In the genomic region with DNA sequence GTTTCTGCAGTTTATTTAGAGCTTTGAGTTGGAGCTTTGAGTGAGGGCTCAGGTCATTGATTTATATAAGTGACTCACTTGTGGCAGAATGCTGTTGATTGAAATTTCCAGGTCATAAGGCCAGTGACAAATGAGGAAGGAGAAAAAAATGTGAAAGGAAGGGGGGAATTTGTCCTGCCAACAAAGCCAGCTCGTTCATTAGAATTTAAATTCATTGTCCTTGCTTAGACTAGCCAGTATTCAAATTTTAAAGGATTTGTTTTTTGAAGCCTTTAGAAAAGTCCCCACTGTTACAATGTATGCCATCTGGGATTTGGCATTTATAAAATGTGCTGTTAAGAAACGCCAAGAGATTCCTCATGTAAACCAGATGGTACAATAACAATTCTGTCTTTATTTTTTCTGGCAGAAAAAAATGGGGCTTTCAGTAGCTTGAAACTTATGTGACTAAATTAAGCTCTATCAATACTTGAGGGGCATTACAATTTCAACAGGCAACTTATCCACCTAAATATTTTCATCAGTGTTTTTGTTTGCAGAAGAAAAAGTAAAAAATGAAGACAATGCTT, we compare ENCODE assay signal across 16 mouse cellular contexts. TPM values are rescaled to one million over a fixed set of nuclear protein-coding genes. Genes with fewer than 3 reads are reported as not detected.
DNase-seq lines count a peak whose midpoint lies in the region; ATAC-seq lines count a peak whose summit lies in the region.
"Had no signal": no experiment of that assay in that cellular context is flagged by ENCODE, and none has a peak within 500 bp of the region (broad histone marks: within the 10 kb centered on the region; RNA-seq: fewer than 3 reads in every experiment).

No protein-coding gene starts in this region.

- H3K36me3 ChIP-seq in hindbrain, embryonic 11.5 days (ENCODE audit: control insufficient read depth, insufficient read depth, low read length), result no peaks in the 10 kb centered on the region
- no peaks in the 10 kb centered on the region for H3K36me3 ChIP-seq in hindbrain, embryonic 16.5 days (ENCODE audit: control insufficient read depth, insufficient read depth, low read length)
- no peaks in the 10 kb centered on the region for H3K36me3 ChIP-seq in neural tube, embryonic 11.5 days (ENCODE audit: control insufficient read depth, insufficient read depth, low read length)
- H3K36me3 ChIP-seq in neural tube, embryonic 15.5 days, result no peaks in the 10 kb centered on the region
- H3K36me3 ChIP-seq in embryonic facial prominence, embryonic 10.5 days (replicated peaks), result no peaks in the 10 kb centered on the region
- H3K36me3 ChIP-seq: liver, embryonic 13.5 days had no signal

- peak; percentile 38; the same call in 1 of the 2 replicates for ATAC-seq in hindbrain, embryonic 11.5 days (ENCODE audit: low FRiP score)
- no peak for ATAC-seq in hindbrain, embryonic 16.5 days
- 0 out of 2 replicates have a peak, but pooled peaks have one; percentile 25 for ATAC-seq in neural tube, embryonic 11.5 days (ENCODE audit: insufficient read depth, low FRiP score, low TSS enrichment)
- ATAC-seq in neural tube, embryonic 15.5 days (ENCODE audit: low FRiP score), result no peak
- ATAC-seq: CD4-positive, CD25-positive, alpha-beta regulatory T cell, adult 4 months; inflammation-experienced regulatory T-cells, adult 6 months; Patski had no signal

- H3K4me2 ChIP-seq in hindbrain, embryonic 11.5 days (replicated peaks; ENCODE audit: low read depth, low read length), result no peak overlapping the region
- H3K4me2 ChIP-seq in hindbrain, embryonic 16.5 days (ENCODE audit: low read length), result no peak overlapping the region
- H3K4me2 ChIP-seq in neural tube, embryonic 11.5 days (ENCODE audit: low read depth), result no peak overlapping the region
- no peak overlapping the region for H3K4me2 ChIP-seq in neural tube, embryonic 15.5 days
- H3K4me2 ChIP-seq: liver, embryonic 13.5 days had no signal

- H3K9me3 ChIP-seq in hindbrain, embryonic 11.5 days (ENCODE audit: control insufficient read depth, low read length), result no peaks in the 10 kb centered on the region
- no peaks in the 10 kb centered on the region for H3K9me3 ChIP-seq in hindbrain, embryonic 16.5 days (ENCODE audit: control insufficient read depth, low read length)
- no peaks in the 10 kb centered on the region for H3K9me3 ChIP-seq in neural tube, embryonic 11.5 days (ENCODE audit: control insufficient read depth, low read length)
- no peaks in the 10 kb centered on the region for H3K9me3 ChIP-seq in neural tube, embryonic 15.5 days (replicated peaks)
- H3K9me3 ChIP-seq in embryonic facial prominence, embryonic 10.5 days, result no peaks in the 10 kb centered on the region
- H3K9me3 ChIP-seq: liver, embryonic 13.5 days had no signal

- no peak overlapping the region for H3K4me3 ChIP-seq in hindbrain, embryonic 11.5 days (ENCODE audit: low read depth, low read length)
- H3K4me3 ChIP-seq in hindbrain, embryonic 16.5 days (ENCODE audit: low read length), result no peak overlapping the region
- no peak overlapping the region for H3K4me3 ChIP-seq in neural tube, embryonic 11.5 days (ENCODE audit: low read depth, low read length)
- no peak overlapping the region for H3K4me3 ChIP-seq in neural tube, embryonic 15.5 days (replicated peaks)
- H3K4me3 ChIP-seq in embryonic facial prominence, embryonic 10.5 days, result no peak overlapping the region
- H3K4me3 ChIP-seq: liver, embryonic 13.5 days had no signal

- 26% methylated on average over 2 of the region's 2 CpGs for WGBS in hindbrain, embryonic 11.5 days
- WGBS in hindbrain, embryonic 16.5 days, result 14% methylated on average over 2 of the region's 2 CpGs
- WGBS in neural tube, embryonic 11.5 days, result 22% methylated on average over 2 of the region's 2 CpGs
- WGBS in neural tube, embryonic 15.5 days, result 8% methylated on average over 2 of the region's 2 CpGs
- WGBS in embryonic facial prominence, embryonic 10.5 days, result 21% methylated on average over 2 of the region's 2 CpGs

- DNase-seq in hindbrain, embryonic 11.5 days (ENCODE audit: low spot score), result no peak
- DNase-seq in neural tube, embryonic 11.5 days (ENCODE audit: low spot score), result no peak
- no peak for DNase-seq in embryonic facial prominence, embryonic 10.5 days (ENCODE audit: low spot score)
- no peak for DNase-seq in thymus, adult 18-20 months
- no peak for DNase-seq in liver
- DNase-seq: liver, embryonic 13.5 days; right cerebral cortex, postnatal 25 days; thymus, postnatal 36 days had no signal

- H3K4me1 ChIP-seq in hindbrain, embryonic 11.5 days (replicated peaks; ENCODE audit: control insufficient read depth, insufficient read depth, low read length), result no peaks in the 10 kb centered on the region
- H3K4me1 ChIP-seq in hindbrain, embryonic 16.5 days (ENCODE audit: control insufficient read depth, insufficient read depth, low read depth, low read length), result 0 out of 2 replicates have a peak, but pooled peaks cover 2% of the 10 kb centered on the region
- peaks cover 4% of the 10 kb centered on the region; the same call in 1 of the 2 replicates for H3K4me1 ChIP-seq in neural tube, embryonic 11.5 days (ENCODE audit: control insufficient read depth, insufficient read depth, low read length)
- H3K4me1 ChIP-seq in neural tube, embryonic 15.5 days, result peaks cover 9% of the 10 kb centered on the region; the same call in 1 of the 2 replicates
- peaks cover 36% of the 10 kb centered on the region for H3K4me1 ChIP-seq in embryonic facial prominence, embryonic 10.5 days
- H3K4me1 ChIP-seq: liver, embryonic 13.5 days had no signal

- no peaks in the 10 kb centered on the region for H3K27me3 ChIP-seq in hindbrain, embryonic 11.5 days (ENCODE audit: control insufficient read depth, insufficient read depth, low read length)
- H3K27me3 ChIP-seq in hindbrain, embryonic 16.5 days (replicated peaks; ENCODE audit: control insufficient read depth, insufficient read depth, low read length), result no peaks in the 10 kb centered on the region
- no peaks in the 10 kb centered on the region for H3K27me3 ChIP-seq in neural tube, embryonic 11.5 days (ENCODE audit: control insufficient read depth, insufficient read depth, low read length)
- no peaks in the 10 kb centered on the region for H3K27me3 ChIP-seq in neural tube, embryonic 15.5 days (replicated peaks)
- H3K27me3 ChIP-seq in embryonic facial prominence, embryonic 10.5 days (replicated peaks; ENCODE audit: low read depth, poor library complexity, severe bottlenecking), result 0 out of 2 replicates have a peak, but pooled peaks cover 4% of the 10 kb centered on the region
- H3K27me3 ChIP-seq: liver, embryonic 13.5 days; Patski had no signal

- H3K27ac ChIP-seq in hindbrain, embryonic 11.5 days (ENCODE audit: low read depth, low read length), result peak overlapping the region; percentile 47; the same call in 1 of the 2 replicates
- no peak overlapping the region for H3K27ac ChIP-seq in hindbrain, embryonic 16.5 days (ENCODE audit: low read depth, low read length)
- H3K27ac ChIP-seq in neural tube, embryonic 11.5 days (ENCODE audit: low read depth, low read length), result no peak overlapping the region
- H3K27ac ChIP-seq in neural tube, embryonic 15.5 days (replicated peaks), result no peak overlapping the region
- peak overlapping the region; percentile 65 for H3K27ac ChIP-seq in embryonic facial prominence, embryonic 10.5 days (replicated peaks)
- H3K27ac ChIP-seq: kidney, postnatal 0 days; liver, embryonic 13.5 days had no signal

- H3K9ac ChIP-seq in hindbrain, embryonic 11.5 days (ENCODE audit: low read depth, low read length), result no peak overlapping the region
- no peak overlapping the region for H3K9ac ChIP-seq in hindbrain, embryonic 16.5 days (ENCODE audit: low read depth, low read length)
- H3K9ac ChIP-seq in neural tube, embryonic 11.5 days (ENCODE audit: low read length), result no peak overlapping the region
- no peak overlapping the region for H3K9ac ChIP-seq in neural tube, embryonic 15.5 days (replicated peaks)
- H3K9ac ChIP-seq: liver, embryonic 13.5 days had no signal

RNA-seq across cellular contexts. Expression of a gene that starts 11.8 kb away (rescaled TPM):
- polyA plus RNA-seq in hindbrain, embryonic 11.5 days (2014; fragmentation: Nextera tagmentation; extraction: Ambion mirVana), result not detected in 2 replicates
- polyA plus RNA-seq in hindbrain, embryonic 16.5 days (2015; fragmentation: Nextera tagmentation; extraction: Ambion mirVana), result not detected in 2 replicates
- not detected in 2 replicates for polyA plus RNA-seq in neural tube, embryonic 11.5 days (2014; fragmentation: Nextera tagmentation; extraction: Ambion mirVana)
- 0.10 TPM in 1 of 2 replicates, not detected in the other for polyA plus RNA-seq in neural tube, embryonic 15.5 days (2015; fragmentation: Nextera tagmentation; extraction: Ambion mirVana)
- polyA plus RNA-seq in embryonic facial prominence, embryonic 10.5 days (2016; fragmentation: Nextera tagmentation; extraction: Ambion mirVana), result 0.06 and 0.16 TPM in 2 replicates
- polyA plus RNA-seq: CD4-positive, CD25-positive, alpha-beta regulatory T cell, adult 4 months; gonadal fat pad, adult 2 months; inflammation-experienced regulatory T-cells, adult 6 months; kidney, postnatal 0 days; liver, embryonic 13.5 days; Patski had no signal

RNA-seq across cellular contexts. Expression of a gene that starts 16.7 kb away (rescaled TPM):
- 0.08 TPM in 1 of 2 replicates, not detected in the other for polyA plus RNA-seq in hindbrain, embryonic 11.5 days (2014; fragmentation: Nextera tagmentation; extraction: Ambion mirVana)
- not detected in 2 replicates for polyA plus RNA-seq in hindbrain, embryonic 16.5 days (2015; fragmentation: Nextera tagmentation; extraction: Ambion mirVana)
- not detected in 2 replicates for polyA plus RNA-seq in neural tube, embryonic 11.5 days (2014; fragmentation: Nextera tagmentation; extraction: Ambion mirVana)
- 0.32 TPM in 1 of 2 replicates, not detected in the other for polyA plus RNA-seq in neural tube, embryonic 15.5 days (2015; fragmentation: Nextera tagmentation; extraction: Ambion mirVana)
- 0.11 TPM in 1 of 2 replicates, not detected in the other for polyA plus RNA-seq in embryonic facial prominence, embryonic 10.5 days (2016; fragmentation: Nextera tagmentation; extraction: Ambion mirVana)
- polyA plus RNA-seq: CD4-positive, CD25-positive, alpha-beta regulatory T cell, adult 4 months; heart, postnatal 0 days; inflammation-experienced regulatory T-cells, adult 6 months; Patski had no signal

RNA-seq across cellular contexts. Expression of a gene that starts 45.0 kb away (rescaled TPM):
- polyA plus RNA-seq in hindbrain, embryonic 11.5 days (2014; fragmentation: Nextera tagmentation; extraction: Ambion mirVana), result 28.4 and 32.0 TPM in 2 replicates
- polyA plus RNA-seq in hindbrain, embryonic 16.5 days (2015; fragmentation: Nextera tagmentation; extraction: Ambion mirVana), result 10.7 and 12.9 TPM in 2 replicates
- 7.5 and 8.8 TPM in 2 replicates for polyA plus RNA-seq in neural tube, embryonic 11.5 days (2014; fragmentation: Nextera tagmentation; extraction: Ambion mirVana)
- polyA plus RNA-seq in neural tube, embryonic 15.5 days (2015; fragmentation: Nextera tagmentation; extraction: Ambion mirVana), result 9.0 and 9.9 TPM in 2 replicates
- polyA plus RNA-seq in embryonic facial prominence, embryonic 10.5 days (2016; fragmentation: Nextera tagmentation; extraction: Ambion mirVana), result 149 and 175 TPM in 2 replicates
- polyA plus RNA-seq: CD4-positive, CD25-positive, alpha-beta regulatory T cell, adult 4 months; inflammation-experienced regulatory T-cells, adult 6 months; Patski had no signal

RNA-seq across cellular contexts. Expression of a gene that starts 46.8 kb away (rescaled TPM):
- polyA plus RNA-seq in hindbrain, embryonic 11.5 days (2014; fragmentation: Nextera tagmentation; extraction: Ambion mirVana), result not detected in 2 replicates
- polyA plus RNA-seq in hindbrain, embryonic 16.5 days (2015; fragmentation: Nextera tagmentation; extraction: Ambion mirVana), result not detected in 2 replicates
- polyA plus RNA-seq in neural tube, embryonic 11.5 days (2014; fragmentation: Nextera tagmentation; extraction: Ambion mirVana), result not detected in 2 replicates
- polyA plus RNA-seq in neural tube, embryonic 15.5 days (2015; fragmentation: Nextera tagmentation; extraction: Ambion mirVana), result not detected in 2 replicates
- polyA plus RNA-seq in embryonic facial prominence, embryonic 10.5 days (2016; fragmentation: Nextera tagmentation; extraction: Ambion mirVana), result not detected in 2 replicates
- polyA plus RNA-seq: CD4-positive, CD25-positive, alpha-beta regulatory T cell, adult 4 months; gonadal fat pad, adult 2 months; heart, postnatal 0 days; inflammation-experienced regulatory T-cells, adult 6 months; Patski had no signal

RNA-seq across cellular contexts. Expression of a gene that starts 54.8 kb away (rescaled TPM):
- polyA plus RNA-seq in hindbrain, embryonic 11.5 days (2014; fragmentation: Nextera tagmentation; extraction: Ambion mirVana), result 19.1 and 22.2 TPM in 2 replicates
- 17.1 and 19.3 TPM in 2 replicates for polyA plus RNA-seq in hindbrain, embryonic 16.5 days (2015; fragmentation: Nextera tagmentation; extraction: Ambion mirVana)
- polyA plus RNA-seq in neural tube, embryonic 11.5 days (2014; fragmentation: Nextera tagmentation; extraction: Ambion mirVana), result 16.6 and 20.5 TPM in 2 replicates
- polyA plus RNA-seq in neural tube, embryonic 15.5 days (2015; fragmentation: Nextera tagmentation; extraction: Ambion mirVana), result 15.2 and 18.3 TPM in 2 replicates
- polyA plus RNA-seq in embryonic facial prominence, embryonic 10.5 days (2016; fragmentation: Nextera tagmentation; extraction: Ambion mirVana), result 26.0 and 27.8 TPM in 2 replicates

Comparison
In these comparisons a context has a peak if more than half of its experiments do, and no peak if none do; other contexts are left out.
1. ATAC-seq: peak in hindbrain, embryonic 11.5 days (single experiment) and neural tube, embryonic 11.5 days (single experiment); none in hindbrain, embryonic 16.5 days (single experiment) and neural tube, embryonic 15.5 days (single experiment).
2. H3K27ac ChIP-seq: peak in hindbrain, embryonic 11.5 days (single experiment) and embryonic facial prominence, embryonic 10.5 days (single experiment); none in hindbrain, embryonic 16.5 days (single experiment), neural tube, embryonic 11.5 days (single experiment) and neural tube, embryonic 15.5 days (single experiment).